Mouse (Mus musculus): ENCODE results near the gene Aspg. TPM values are rescaled to one million over a fixed set of nuclear protein-coding genes. Genes with fewer than 3 reads are reported as not detected.
A peak's percentile ranks its signal among the peaks of the same experiment; 100 is the strongest.

The Aspg gene
- polyA plus RNA-seq, 1 experiment from 2014 or later, result 0.65 TPM

MicroRNA genes within 50 kb of the gene (microRNA counts, 519-probe panel; counts per million panel counts)
- 4,299 counts per million, percentile 45 among the panel's probes with 10 or more counts for microRNA mmu-miR-203

Other genes starting within 250 kb of the Aspg start
- gene Ppp1r13b, start 198.6 kb upstream of the Aspg start, polyA plus RNA-seq (2014; fragmentation: Nextera tagmentation; extraction: Ambion mirVana), result 8.3 and 9.5 TPM in 2 replicates
- gene Atp5mpl, start 139.7 kb upstream of the Aspg start, polyA plus RNA-seq (2014; fragmentation: Nextera tagmentation; extraction: Ambion mirVana), result 582 and 583 TPM in 2 replicates
- gene Tdrd9, start 135.1 kb upstream of the Aspg start, polyA plus RNA-seq (2014; fragmentation: Nextera tagmentation; extraction: Ambion mirVana), result 0.37 and 0.81 TPM in 2 replicates
- gene Rd3l, start 125.4 kb upstream of the Aspg start, polyA plus RNA-seq (2014; fragmentation: Nextera tagmentation; extraction: Ambion mirVana), result not detected in 2 replicates
- gene Kif26a, start 39.5 kb downstream of the Aspg start, polyA plus RNA-seq (2014; fragmentation: Nextera tagmentation; extraction: Ambion mirVana), result 2.0 and 2.2 TPM in 2 replicates

Measured in hindbrain, embryonic 11.5 days (tissue).